Mouse (Mus musculus) myocyte (in vitro differentiated cells): ENCODE data around the gene Inpp4b. TPM values are rescaled to one million over a fixed set of nuclear protein-coding genes. Genes with fewer than 3 reads are reported as not detected.

Source experiments
- H3K27me3 ChIP-seq: one replicate; pipeline ENCODE4 v1.6.1; 2011; ENCODE audit not compliant: control insufficient read depth, insufficient read depth, insufficient read length
- H3K36me3 ChIP-seq: one replicate; pipeline ENCODE4 v1.6.1; 2011; ENCODE audit not compliant: control insufficient read depth, insufficient read depth
- H3K4me2 ChIP-seq: one replicate; pipeline ENCODE4 v1.6.1; 2011; ENCODE audit warnings: low read depth, control low read depth
- H3K4me3 ChIP-seq: one replicate; pipeline ENCODE4 v1.5.1; 2011; ENCODE audit warnings: mild to moderate bottlenecking, control low read depth, moderate library complexity
- H3K79me2 ChIP-seq: one replicate; pipeline ENCODE4 v1.6.1; 2011; ENCODE audit not compliant: control insufficient read depth, insufficient read depth
- H3ac ChIP-seq: one replicate; pipeline ENCODE4 v1.6.1; 2011; ENCODE audit not compliant: control insufficient read depth, insufficient read length
- CEBPB ChIP-seq: IDR thresholded peaks from 2 replicates; pipeline ENCODE4 v1.6.1; 2011; ENCODE audit warnings: mild to moderate bottlenecking, moderate library complexity; ENCODE audit not compliant: poor library complexity, insufficient read depth, severe bottlenecking
- E2F4 ChIP-seq: IDR thresholded peaks from one replicate; pipeline ENCODE4 v1.6.1; 2011; ENCODE audit warnings: mild to moderate bottlenecking, control low read depth, moderate library complexity; ENCODE audit not compliant: insufficient read depth
- MAX ChIP-seq: IDR thresholded peaks from one replicate; pipeline ENCODE4 v1.6.1; 2011; ENCODE audit warnings: low read depth, mild to moderate bottlenecking, control low read depth
- MYOD1 ChIP-seq, 3 experiments: IDR thresholded peaks; one replicate each; pipeline ENCODE4 v1.6.1; 2011; ENCODE audit warnings: control low read depth in 2 of 3, low read depth in 2 of 3, mild to moderate bottlenecking in 2 of 3, moderate library complexity in 1 of 3; ENCODE audit not compliant: insufficient read length in 2 of 3, control insufficient read depth in 1 of 3
- MYOG ChIP-seq, 3 experiments: IDR thresholded peaks; one replicate each; pipeline ENCODE4 v1.6.1; 2011; ENCODE audit warnings: control low read depth in 2 of 3, low read depth in 2 of 3, mild to moderate bottlenecking in 2 of 3; ENCODE audit not compliant: insufficient read length in 2 of 3, control insufficient read depth in 1 of 3, insufficient read depth in 1 of 3
- POLR2A ChIP-seq: IDR thresholded peaks from one replicate; pipeline ENCODE4 v1.6.1; 2011; ENCODE audit warnings: low read depth, mild to moderate bottlenecking, control low read depth, moderate library complexity; ENCODE audit not compliant: insufficient read length
- POLR2AphosphoS2 ChIP-seq: IDR thresholded peaks from one replicate; pipeline ENCODE4 v1.6.1; 2011; ENCODE audit warnings: low read depth, control low read depth; ENCODE audit not compliant: insufficient read length
- REST ChIP-seq: IDR thresholded peaks from one replicate; pipeline ENCODE4 v1.6.1; 2011; ENCODE audit warnings: mild to moderate bottlenecking, control low read depth, moderate library complexity; ENCODE audit not compliant: insufficient read depth, insufficient read length
- SRF ChIP-seq: IDR thresholded peaks from one replicate; pipeline ENCODE4 v1.6.1; 2011; ENCODE audit warnings: low read depth; ENCODE audit not compliant: control insufficient read depth, insufficient read length
- TCF12 ChIP-seq: IDR thresholded peaks from one replicate; pipeline ENCODE4 v1.6.1; 2011; ENCODE audit warnings: mild to moderate bottlenecking, control low read depth; ENCODE audit not compliant: poor library complexity, insufficient read depth, severe bottlenecking
- TCF3 ChIP-seq: IDR thresholded peaks from one replicate; pipeline ENCODE4 v1.6.1; 2011; ENCODE audit warnings: low read depth, control low read depth; ENCODE audit not compliant: insufficient read length
- USF1 ChIP-seq: IDR thresholded peaks from one replicate; pipeline ENCODE4 v1.6.1; 2011; ENCODE audit warnings: low read depth, mild to moderate bottlenecking, control low read depth, moderate library complexity
- polyA plus RNA-seq: library from polyadenylated mRNA; unstranded; fragments of >200 nt; fragmentation: generic; extraction: Trizol; gene quantifications from one replicate; pipeline ENCODE4 v1.2.1, GENCODE M21; 2012; ENCODE audit warnings: missing spikeins

The Inpp4b gene
- polyA plus RNA-seq, 1 experiment = 5.6 TPM

- H3K4me3 ChIP-seq = no peak overlapping the region
- no peak overlapping the region for H3K4me2 ChIP-seq
- H3K79me2 ChIP-seq = no peaks in the 10 kb centered on the region
- H3K36me3 ChIP-seq = no peaks in the 10 kb centered on the region
- H3ac ChIP-seq = no peak overlapping the region
- no peak for TF ChIP-seq REST
- no peak for TF ChIP-seq POLR2AphosphoS2
- TF ChIP-seq USF1 = no peak
- TF ChIP-seq SRF = no peak
- no peak for TF ChIP-seq POLR2A
- TF ChIP-seq MAX = no peak
- no peak for TF ChIP-seq MYOD1 (IDR thresholded peaks at IDR 0.05; ENCODE audit: control insufficient read depth in 1 of 3, insufficient read length in 2 of 3, low read depth in 2 of 3)
- TF ChIP-seq MYOG (IDR thresholded peaks at IDR 0.05; ENCODE audit: control insufficient read depth in 1 of 3, insufficient read depth in 1 of 3, insufficient read length in 2 of 3, low read depth in 2 of 3) = no peak
- TF ChIP-seq TCF12 = no peak
- TF ChIP-seq E2F4 = no peak
- TF ChIP-seq CEBPB = no peak
- TF ChIP-seq TCF3 = no peak
- H3K27me3 ChIP-seq = no peaks in the 10 kb centered on the region
These were observed 763.8 kb downstream of the Inpp4b start for GRCm38 (mm10) chr8:82106131-82106530.

- H3K27me3 ChIP-seq = no peaks in the 10 kb centered on the region
- no peak overlapping the region for H3K4me3 ChIP-seq
- H3K4me2 ChIP-seq = no peak overlapping the region
- TF ChIP-seq CEBPB = no peak
- TF ChIP-seq TCF3 = no peak
- TF ChIP-seq MAX = no peak
- no peak for TF ChIP-seq MYOD1 (IDR thresholded peaks at IDR 0.05; ENCODE audit: control insufficient read depth in 1 of 3, insufficient read length in 2 of 3, low read depth in 2 of 3)
- no peak for TF ChIP-seq POLR2AphosphoS2
- no peaks in the 10 kb centered on the region for H3K36me3 ChIP-seq
- H3K79me2 ChIP-seq = no peaks in the 10 kb centered on the region
- H3ac ChIP-seq = no peak overlapping the region
These were observed 807.9 kb downstream of the Inpp4b start for GRCm38 (mm10) chr8:82150272-82150671.

DNA sequence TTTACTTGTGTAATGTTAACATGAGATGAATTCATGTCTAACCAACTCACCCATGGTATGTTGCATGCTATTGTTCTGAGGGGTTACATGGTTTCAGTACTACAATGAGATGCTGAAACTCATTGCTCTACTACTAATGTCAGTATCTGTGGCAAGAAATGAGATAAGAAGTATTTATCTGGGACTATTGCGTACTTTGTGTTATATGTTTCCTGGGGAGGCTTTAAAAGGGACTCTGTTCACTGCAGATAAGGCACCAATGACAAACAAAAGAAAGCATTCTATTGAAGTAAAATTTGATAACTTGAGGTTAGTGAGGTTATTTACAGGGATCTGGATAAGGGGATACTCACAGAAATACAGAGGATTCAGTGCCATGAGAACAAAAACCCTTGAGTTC is 815.6 kb downstream of the Inpp4b start:
- Histone ChIP-seq H3K27me3 (no peaks in the 10 kb centered on the region), H3K4me2 (no peak overlapping the region), H3ac (no peak overlapping the region), H3K36me3 (no peaks in the 10 kb centered on the region), H3K4me3 (no peak overlapping the region), H3K79me2 (no peaks in the 10 kb centered on the region)
- TF ChIP-seq POLR2AphosphoS2 (no peak), MYOG (IDR thresholded peaks at IDR 0.05; ENCODE audit: control insufficient read depth in 1 of 3, insufficient read depth in 1 of 3, insufficient read length in 2 of 3, low read depth in 2 of 3) (no peak), TCF3 (no peak), MAX (no peak), USF1 (no peak), POLR2A (no peak), SRF (no peak), MYOD1 (IDR thresholded peaks at IDR 0.05; ENCODE audit: control insufficient read depth in 1 of 3, insufficient read length in 2 of 3, low read depth in 2 of 3) (no peak), REST (no peak), TCF12 (no peak), E2F4 (no peak), CEBPB (no peak)
